Mouse (Mus musculus) large intestine, adult 2 months (tissue): ENCODE measurements around the gene Esrp2. TPM values are rescaled to one million over a fixed set of nuclear protein-coding genes. Genes with fewer than 3 reads are reported as not detected.

Experiments
- DNase-seq: peaks from one replicate; pipeline ENCODE4 v3.0.0-alpha.2; 2012; ENCODE audit warnings: low read depth, low spot score
- WGBS: fragments of 180-500 bp; shearing (Covaris S2); methylation state at CpG from one replicate; pipeline ENCODE4 v1.1.7; 2018; 5-methylcytosine and 5-hydroxymethylcytosine counted together
- polyA plus RNA-seq: library from polyadenylated mRNA; depleted of rRNA; stranded (reverse); fragments of >200 nt; gene quantifications from 2 replicates; pipeline ENCODE4 v1.2.3, GENCODE M21; 2012

Gene Esrp2
- polyA plus RNA-seq, 1 experiment: 19.4 TPM

GRCm38 (mm10) chr8:106149801-106150652, 13.3 kb upstream of the Esrp2 start, which contains the start of gene Pla2g15:
Pla2g15 (plus strand) TSS chr8:106150399.
- WGBS: under 1% methylated on average over 38 of the region's 38 CpGs
- no peak for DNase-seq

- 88% methylated on average over 6 of the region's 6 CpGs for WGBS
- DNase-seq: no peak
Observed at GRCm38 (mm10) chr8:106149025-106149424, 12.3 kb upstream of the Esrp2 start.

GRCm38 (mm10) chr8:106147868-106148565, 11.2 kb upstream of the Esrp2 start:
- DNase-seq: no peak
- whole genome bisulfite sequencing: 73% methylated on average over 6 of the region's 6 CpGs

GRCm38 (mm10) chr8:106146014-106146413, 9.2 kb upstream of the Esrp2 start:
- WGBS: 92% methylated on average over 4 of the region's 4 CpGs
- DNase-seq: no peak

GRCm38 (mm10) chr8:106145331-106145730, 8.6 kb upstream of the Esrp2 start:
- no peak for DNase-seq
- WGBS: 61% methylated on average over 2 of the region's 2 CpGs

- 4% methylated on average over 13 of the region's 13 CpGs for WGBS
- DNase-seq: no peak
Observed at GRCm38 (mm10) chr8:106140769-106141168, 4.0 kb upstream of the Esrp2 start.

GRCm38 (mm10) chr8:106140191-106140590, 3.4 kb upstream of the Esrp2 start:
- no peak for DNase-seq
- 67% methylated on average over 5 of the region's 5 CpGs for WGBS

- DNase-seq: no peak
- 22% methylated on average over 7 of the region's 7 CpGs for WGBS
Observed at GRCm38 (mm10) chr8:106138616-106139015, 1.8 kb upstream of the Esrp2 start.

GRCm38 (mm10) chr8:106137906-106138477, 1.2 kb upstream of the Esrp2 start:
- WGBS: under 1% methylated on average over 24 of the region's 24 CpGs
- DNase-seq: no peak

GRCm38 (mm10) chr8:106137218-106137905, 588 bp upstream of the Esrp2 start:
- 10% methylated on average over 22 of the region's 22 CpGs for WGBS

GRCm38 (mm10) chr8:106135672-106136071, 1.1 kb downstream of the Esrp2 start:
- WGBS: 7% methylated on average over 19 of the region's 19 CpGs
- no peak for DNase-seq

More at GRCm38 (mm10) chr8:106137218-106137905, 588 bp upstream of the Esrp2 start:
- no peak for DNase-seq

- 17% methylated on average over 14 of the region's 14 CpGs for WGBS
- peak; percentile 93 for DNase-seq
Observed at GRCm38 (mm10) chr8:106134751-106135571, 1.8 kb downstream of the Esrp2 start.

- no peak for DNase-seq
- 65% methylated on average over 6 of the region's 6 CpGs for WGBS
Observed at GRCm38 (mm10) chr8:106133946-106134345, 2.8 kb downstream of the Esrp2 start.

GRCm38 (mm10) chr8:106133526-106133925, 3.2 kb downstream of the Esrp2 start:
- DNase-seq: no peak
- WGBS: 24% methylated on average over 13 of the region's 13 CpGs

GRCm38 (mm10) chr8:106132356-106132755, 4.4 kb downstream of the Esrp2 start:
- no peak for DNase-seq
- 94% methylated on average over 11 of the region's 11 CpGs for WGBS

- WGBS: 80% methylated on average over 7 of the region's 7 CpGs
- no peak for DNase-seq
Observed at GRCm38 (mm10) chr8:106131488-106132222, 5.1 kb downstream of the Esrp2 start.

- WGBS: 87% methylated on average over 4 of the region's 4 CpGs
- DNase-seq: no peak
Observed at GRCm38 (mm10) chr8:106131021-106131420, 5.8 kb downstream of the Esrp2 start.

- 69% methylated on average over 2 of the region's 2 CpGs for WGBS
- DNase-seq: no peak
Observed at GRCm38 (mm10) chr8:106130505-106130904, 6.3 kb downstream of the Esrp2 start.
